Mouse (Mus musculus) midbrain, embryonic 15.5 days (tissue): ENCODE measurements at regions not wholly inside any gene's neighbourhood (a gene's known extent, or its start where the extent isn't known, plus 50 kb on each side); places are given as distances from the start of the nearest gene placed in this dataset.

Source experiments
- ATAC-seq: fragments of 200-750 bp; cut with Nextera tagmentation; replicated peaks from 2 replicates; pipeline ENCODE4 v1.8.0; 2017; ENCODE audit warnings: moderate TSS enrichment
- H3K27ac ChIP-seq: fragments of 300-500 bp; sonication (generic); 2 replicates; pipeline ENCODE4 v1.5.1; 2015; ENCODE audit warnings: mild to moderate bottlenecking, inconsistent platforms
- H3K27me3 ChIP-seq: fragments of 300-500 bp; sonication (generic); replicated peaks from 2 replicates; pipeline ENCODE4 v1.6.1; 2015; ENCODE audit warnings: inconsistent platforms
- H3K36me3 ChIP-seq: fragments of 300-500 bp; sonication (generic); replicated peaks from 2 replicates; pipeline ENCODE4 v1.6.1; 2015; ENCODE audit warnings: inconsistent platforms
- H3K4me1 ChIP-seq: fragments of 300-500 bp; sonication (generic); 2 replicates; pipeline ENCODE4 v1.6.1; 2015; ENCODE audit warnings: inconsistent platforms
- H3K4me2 ChIP-seq: fragments of 300-500 bp; sonication (generic); 2 replicates; pipeline ENCODE4 v1.6.1; 2015; ENCODE audit warnings: inconsistent platforms, mild to moderate bottlenecking, moderate library complexity
- H3K4me3 ChIP-seq: fragments of 300-500 bp; sonication (generic); 2 replicates; pipeline ENCODE4 v1.5.1; 2015; ENCODE audit warnings: mild to moderate bottlenecking, inconsistent platforms
- H3K9ac ChIP-seq: fragments of 300-500 bp; sonication (generic); 2 replicates; pipeline ENCODE4 v1.6.1; 2015; ENCODE audit warnings: mild to moderate bottlenecking, inconsistent platforms
- H3K9me3 ChIP-seq: fragments of 300-500 bp; sonication (generic); 2 replicates; pipeline ENCODE4 v1.6.1; 2016; ENCODE audit warnings: inconsistent platforms
- WGBS: fragments of 180-500 bp; shearing (Covaris S2); methylation state at CpG from one replicate; pipeline ENCODE4 v1.1.7; 2015; ENCODE audit warnings: mixed read lengths; 5-methylcytosine and 5-hydroxymethylcytosine counted together

DNA sequence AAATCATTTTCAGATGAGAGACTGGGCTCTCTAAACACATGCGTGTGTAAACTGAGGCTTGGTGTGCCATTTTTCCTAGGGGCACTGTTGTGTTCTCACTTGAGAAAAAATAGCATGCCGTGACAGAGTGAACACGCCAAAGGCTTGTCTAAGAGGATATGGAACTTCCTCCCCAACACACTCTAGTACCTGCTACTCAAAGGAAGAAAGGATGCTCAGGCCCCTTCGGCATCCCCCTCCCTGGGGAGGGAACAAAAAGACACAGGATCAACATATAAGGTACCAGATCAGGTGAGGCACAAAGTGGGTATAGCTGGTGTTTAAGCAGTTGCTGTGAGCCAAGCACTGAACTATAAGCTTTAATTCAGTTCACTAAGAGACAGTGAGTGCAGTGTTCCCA lies 74.0 kb upstream of the Sesn3 start:
- no peak overlapping the region for H3K9ac ChIP-seq
- WGBS = 91% methylated on average over 4 of the region's 4 CpGs
- no peaks in the 10 kb centered on the region for H3K9me3 ChIP-seq
- H3K4me1 ChIP-seq = no peaks in the 10 kb centered on the region
- no peak overlapping the region for H3K27ac ChIP-seq
- no peaks in the 10 kb centered on the region for H3K36me3 ChIP-seq
- H3K27me3 ChIP-seq = no peaks in the 10 kb centered on the region
- H3K4me3 ChIP-seq = no peak overlapping the region
- no peak overlapping the region for H3K4me2 ChIP-seq
- ATAC-seq = no peak

DNA sequence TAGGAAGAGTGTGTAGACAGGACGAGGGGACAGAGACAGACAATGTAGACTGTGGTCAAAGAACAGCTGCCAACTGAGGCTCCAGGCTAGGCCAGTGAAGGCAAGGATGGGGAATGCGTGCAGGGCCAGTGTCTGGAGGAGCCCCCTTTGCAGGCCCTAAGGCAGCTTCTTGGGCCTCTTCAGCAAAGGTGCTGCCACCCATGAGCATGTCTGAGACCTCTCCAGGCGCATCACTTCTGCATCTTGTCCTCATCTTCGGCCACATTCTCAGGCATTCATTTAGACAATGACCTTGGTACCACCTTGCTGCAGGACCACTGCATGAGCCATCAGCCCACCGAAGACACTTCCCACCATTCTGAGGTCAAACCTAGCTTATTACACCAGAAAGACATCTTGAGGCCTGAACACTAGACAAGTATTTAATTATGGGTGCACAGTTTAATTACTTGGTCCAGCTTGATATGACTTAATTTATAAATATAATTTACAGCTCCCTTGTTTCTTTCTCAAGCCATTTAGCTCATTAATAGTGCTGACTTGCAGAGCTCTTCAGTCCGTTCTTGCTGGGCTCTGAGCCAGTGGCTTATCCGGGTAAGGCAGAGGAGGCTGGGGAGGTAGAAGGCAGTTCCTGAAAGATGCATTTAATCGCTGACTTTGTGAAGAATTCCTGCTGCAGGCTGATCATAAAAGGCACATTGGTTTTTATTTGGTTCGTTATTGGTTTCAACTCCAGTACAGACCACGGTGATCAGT lies 72.1 kb upstream of the Sesn3 start:
- no peak for ATAC-seq
- H3K27me3 ChIP-seq = no peaks in the 10 kb centered on the region
- WGBS = 78% methylated on average over 10 of the region's 10 CpGs

GRCm38 (mm10) chr9:14203307-14203695 lies 71.6 kb upstream of the Sesn3 start:
- Histone ChIP-seq H3K4me3 (no peak overlapping the region), H3K27me3 (no peaks in the 10 kb centered on the region), H3K36me3 (no peaks in the 10 kb centered on the region), H3K9me3 (no peaks in the 10 kb centered on the region), H3K4me2 (no peak overlapping the region), H3K4me1 (no peaks in the 10 kb centered on the region), H3K9ac (no peak overlapping the region), H3K27ac (no peak overlapping the region)
- no peak for ATAC-seq
- 81% methylated on average over 2 of the region's 2 CpGs for WGBS

More for the DNA sequence above, 72.1 kb upstream of the Sesn3 start:
- Histone ChIP-seq H3K9me3 (no peaks in the 10 kb centered on the region), H3K4me2 (no peak overlapping the region), H3K36me3 (no peaks in the 10 kb centered on the region), H3K27ac (no peak overlapping the region), H3K4me1 (no peaks in the 10 kb centered on the region), H3K4me3 (no peak overlapping the region), H3K9ac (no peak overlapping the region)

DNA sequence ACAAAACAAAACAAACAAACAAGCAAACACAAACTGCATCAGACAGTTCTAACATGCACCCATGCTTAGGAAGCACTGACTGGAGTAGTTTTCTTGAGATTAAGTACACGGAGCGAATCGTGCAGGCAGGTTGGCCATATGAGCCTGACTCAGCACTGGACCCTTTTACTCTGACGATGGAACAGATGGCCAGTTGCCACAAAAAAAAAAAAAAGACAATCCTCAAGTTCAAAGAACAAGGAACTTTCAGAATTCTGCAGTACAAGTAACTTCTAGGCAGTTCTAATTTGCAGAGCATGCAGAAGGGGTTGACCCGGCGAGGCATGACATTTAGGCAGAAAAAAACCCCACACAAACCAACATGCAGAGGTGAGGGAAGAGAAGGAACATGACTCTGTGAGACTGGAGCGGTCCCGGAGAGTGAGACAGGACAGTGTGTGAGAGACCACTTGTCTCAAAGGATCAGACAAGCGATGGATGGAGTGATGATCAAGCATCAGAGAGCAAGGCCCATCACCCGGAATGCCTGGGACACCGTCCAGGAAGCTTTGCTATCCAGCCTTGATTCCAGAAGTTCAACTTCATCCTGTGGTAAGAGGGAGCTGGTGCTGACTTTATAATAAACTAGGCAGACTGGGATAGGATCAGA lies 71.0 kb upstream of the Sesn3 start:
- 84% methylated on average over 11 of the region's 11 CpGs for WGBS
- Histone ChIP-seq H3K27ac (no peak overlapping the region), H3K9me3 (no peaks in the 10 kb centered on the region), H3K9ac (no peak overlapping the region), H3K4me2 (no peak overlapping the region), H3K27me3 (no peaks in the 10 kb centered on the region), H3K4me3 (no peak overlapping the region), H3K36me3 (no peaks in the 10 kb centered on the region), H3K4me1 (no peaks in the 10 kb centered on the region)
- no peak for ATAC-seq

DNA sequence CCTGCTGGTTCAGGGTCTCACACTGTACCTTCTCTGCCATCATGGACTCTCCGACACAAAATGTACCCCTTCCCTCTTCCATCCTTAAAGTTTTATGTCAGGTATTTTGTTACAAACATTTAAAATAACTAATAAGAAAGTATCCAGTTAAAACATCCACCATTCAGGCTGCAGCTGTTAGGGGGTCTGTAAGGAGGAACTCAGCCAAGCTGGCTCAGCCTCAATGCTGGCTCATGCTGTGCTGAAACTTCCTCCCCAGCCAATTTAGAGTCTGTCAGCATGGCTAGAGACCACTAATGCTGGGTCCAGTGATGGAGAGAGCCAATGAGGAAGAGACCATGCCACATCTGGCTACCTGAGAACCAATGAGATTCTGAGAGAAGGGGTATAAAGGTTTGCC lies 70.0 kb upstream of the Sesn3 start:
- WGBS = 90% methylated on average over 1 of the region's 1 CpGs
- ATAC-seq = no peak

DNA sequence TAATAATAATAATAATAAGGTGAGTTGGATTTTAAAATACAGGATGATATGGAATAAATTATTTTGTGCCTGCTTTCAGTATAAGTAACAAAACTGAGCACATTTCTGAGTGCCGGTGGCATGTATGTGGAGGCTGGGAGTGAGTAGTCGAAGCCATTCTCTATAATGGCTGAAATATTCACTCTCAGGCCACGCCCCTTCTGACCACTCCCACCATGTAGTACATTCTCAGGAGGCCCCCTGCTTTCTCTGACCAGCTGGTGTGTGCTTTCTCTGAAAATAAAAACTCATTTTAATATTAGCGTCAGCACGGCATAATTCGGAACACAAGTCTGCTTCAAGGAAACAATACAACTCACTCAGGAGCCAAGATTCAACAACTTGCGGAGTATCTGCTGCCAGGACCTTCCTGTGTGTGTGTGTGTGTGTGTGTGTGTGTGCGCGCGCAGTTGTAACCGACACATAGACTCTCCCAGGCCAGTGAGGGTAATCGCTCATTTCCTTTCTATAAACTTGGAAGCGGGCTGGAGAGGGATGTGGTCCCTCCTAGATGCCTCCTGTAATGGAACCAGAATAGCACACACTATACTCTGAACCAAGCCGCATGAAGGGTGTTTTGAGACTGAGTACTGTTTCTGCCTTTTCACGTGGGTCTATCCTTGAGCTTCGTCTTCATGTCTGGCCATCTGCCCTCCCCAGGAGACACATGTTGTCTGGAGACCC lies 67.9 kb upstream of the Sesn3 start:
- Histone ChIP-seq H3K27ac (no peak overlapping the region), H3K9me3 (no peaks in the 10 kb centered on the region), H3K4me3 (no peak overlapping the region), H3K4me1 (no peaks in the 10 kb centered on the region), H3K36me3 (no peaks in the 10 kb centered on the region), H3K27me3 (no peaks in the 10 kb centered on the region), H3K4me2 (no peak overlapping the region), H3K9ac (no peak overlapping the region)
- no peak for ATAC-seq
- 83% methylated on average over 16 of the region's 16 CpGs for WGBS

More for the DNA sequence above, 70.0 kb upstream of the Sesn3 start:
- H3K36me3 ChIP-seq = no peaks in the 10 kb centered on the region
- no peak overlapping the region for H3K4me3 ChIP-seq
- H3K4me2 ChIP-seq = no peak overlapping the region
- H3K9me3 ChIP-seq = no peaks in the 10 kb centered on the region
- no peaks in the 10 kb centered on the region for H3K4me1 ChIP-seq
- H3K27me3 ChIP-seq = no peaks in the 10 kb centered on the region
- no peak overlapping the region for H3K27ac ChIP-seq
- no peak overlapping the region for H3K9ac ChIP-seq

GRCm38 (mm10) chr9:14207561-14207936 lies 67.3 kb upstream of the Sesn3 start:
- no peaks in the 10 kb centered on the region for H3K27me3 ChIP-seq
- no peak overlapping the region for H3K9ac ChIP-seq
- no peaks in the 10 kb centered on the region for H3K4me1 ChIP-seq
- H3K4me2 ChIP-seq = no peak overlapping the region
- WGBS = 84% methylated on average over 3 of the region's 3 CpGs
- no peak overlapping the region for H3K4me3 ChIP-seq
- no peaks in the 10 kb centered on the region for H3K9me3 ChIP-seq
- no peak overlapping the region for H3K27ac ChIP-seq
- no peak for ATAC-seq
- H3K36me3 ChIP-seq = no peaks in the 10 kb centered on the region

GRCm38 (mm10) chr9:14213283-14213682 lies 61.6 kb upstream of the Sesn3 start:
- ATAC-seq = no peak
- no peaks in the 10 kb centered on the region for H3K9me3 ChIP-seq
- no peaks in the 10 kb centered on the region for H3K27me3 ChIP-seq
- H3K36me3 ChIP-seq = no peaks in the 10 kb centered on the region
- H3K4me2 ChIP-seq = no peak overlapping the region
- no peak overlapping the region for H3K4me3 ChIP-seq
- H3K9ac ChIP-seq = no peak overlapping the region
- WGBS = 86% methylated on average over 2 of the region's 2 CpGs
- H3K4me1 ChIP-seq = no peaks in the 10 kb centered on the region
- H3K27ac ChIP-seq = no peak overlapping the region

- H3K4me3 ChIP-seq = no peak overlapping the region
- no peak overlapping the region for H3K27ac ChIP-seq
- ATAC-seq = no peak; the same call in 1 of the 2 replicates
- no peaks in the 10 kb centered on the region for H3K4me1 ChIP-seq
- H3K36me3 ChIP-seq = no peaks in the 10 kb centered on the region
- H3K9me3 ChIP-seq = no peaks in the 10 kb centered on the region
- no peak overlapping the region for H3K4me2 ChIP-seq
- 46% methylated on average over 5 of the region's 5 CpGs for WGBS
- H3K9ac ChIP-seq = no peak overlapping the region
- no peaks in the 10 kb centered on the region for H3K27me3 ChIP-seq
These were observed 59.6 kb upstream of the Sesn3 start for GRCm38 (mm10) chr9:14215171-14215782.

DNA sequence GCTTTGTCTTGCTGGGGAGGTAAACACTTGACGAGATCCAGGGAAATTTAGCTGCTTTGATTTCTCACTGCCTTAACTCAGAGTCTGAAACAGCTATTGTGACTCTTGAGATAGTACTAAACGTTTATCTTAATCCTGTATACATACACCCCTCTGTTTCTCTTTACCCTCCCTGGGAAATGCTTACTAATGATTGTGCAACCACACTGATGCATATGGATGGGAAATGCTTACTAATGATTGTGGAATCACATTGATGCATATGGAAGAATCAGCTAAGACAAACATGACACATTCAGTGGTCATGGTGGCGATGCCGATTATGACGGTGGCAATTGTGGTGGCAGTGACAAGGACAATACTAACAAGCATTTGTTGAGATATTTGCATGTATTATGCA lies 58.9 kb upstream of the Sesn3 start:
- no peaks in the 10 kb centered on the region for H3K4me1 ChIP-seq

GRCm38 (mm10) chr9:14222936-14223335 lies 51.9 kb upstream of the Sesn3 start:
- H3K4me3 ChIP-seq = no peak overlapping the region
- H3K9me3 ChIP-seq = no peaks in the 10 kb centered on the region
- H3K36me3 ChIP-seq = no peaks in the 10 kb centered on the region
- H3K4me1 ChIP-seq = no peaks in the 10 kb centered on the region
- H3K9ac ChIP-seq = no peak overlapping the region
- H3K4me2 ChIP-seq = no peak overlapping the region
- H3K27me3 ChIP-seq = no peaks in the 10 kb centered on the region
- 75% methylated on average over 2 of the region's 2 CpGs for WGBS
- H3K27ac ChIP-seq = no peak overlapping the region
- no peak for ATAC-seq

More for the DNA sequence above, 58.9 kb upstream of the Sesn3 start:
- 70% methylated on average over 5 of the region's 5 CpGs for WGBS
- ATAC-seq = no peak
- Histone ChIP-seq H3K27ac (no peak overlapping the region), H3K4me3 (no peak overlapping the region), H3K27me3 (no peaks in the 10 kb centered on the region), H3K36me3 (no peaks in the 10 kb centered on the region), H3K9ac (no peak overlapping the region), H3K9me3 (no peaks in the 10 kb centered on the region), H3K4me2 (no peak overlapping the region)
